Mouse (Mus musculus) T-helper 17 cell (primary cell): ENCODE results near the gene E030018B13Rik.

Experiments used
- in situ Hi-C, 2 experiments: fragments of 300-600 bp; cut with MboI, MseI; formaldehyde crosslinking; loops; 1 replicate in 1 of 2; 2 replicates in 1 of 2; pipeline ENCODE4 v1.15.1; 2025; ENCODE audit warnings: high pct_unique_total_duplicates in 2 of 2

E030018B13Rik gene

GRCm38 (mm10) chr7:63896276-63896967 lies 20.2 kb upstream of the E030018B13Rik start:
- in situ Hi-C loops: loop anchor here in 1 of 2 experiments (5.0 to 25.0 kb wide), 2 partner anchors 79 to 991 kb away; no protein-coding TSS in a partner anchor

GRCm38 (mm10) chr7:63896968-63897468 lies 19.6 kb upstream of the E030018B13Rik start:
- in situ Hi-C loops: loop anchor here in 1 of 2 experiments (5.0 to 25.0 kb wide), 2 partner anchors 80 to 990 kb away; no protein-coding TSS in a partner anchor

DNA sequence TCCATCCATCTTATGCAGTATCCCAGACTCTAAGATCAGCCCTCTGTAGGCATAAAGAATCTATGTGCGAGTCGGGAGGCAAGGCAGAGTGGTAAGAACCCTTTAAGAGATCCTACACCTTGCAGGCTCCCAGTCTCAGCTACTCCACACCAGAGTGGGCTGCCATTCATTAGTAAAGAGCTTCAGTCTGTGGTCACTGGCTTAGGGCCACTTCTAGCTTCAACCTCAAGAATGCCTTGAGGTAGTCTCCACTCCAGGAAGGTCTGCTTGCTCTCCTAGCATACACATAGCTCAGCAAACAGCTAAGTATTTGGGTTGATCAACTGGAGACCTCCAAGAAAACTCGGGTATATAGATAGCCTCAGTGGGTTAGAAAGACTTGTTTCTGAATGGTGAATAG lies 19.0 kb upstream of the E030018B13Rik start:
- in situ Hi-C loops: loop anchor here in 1 of 2 experiments (5.0 to 25.0 kb wide), 2 partner anchors 80 to 990 kb away; no protein-coding TSS in a partner anchor

DNA sequence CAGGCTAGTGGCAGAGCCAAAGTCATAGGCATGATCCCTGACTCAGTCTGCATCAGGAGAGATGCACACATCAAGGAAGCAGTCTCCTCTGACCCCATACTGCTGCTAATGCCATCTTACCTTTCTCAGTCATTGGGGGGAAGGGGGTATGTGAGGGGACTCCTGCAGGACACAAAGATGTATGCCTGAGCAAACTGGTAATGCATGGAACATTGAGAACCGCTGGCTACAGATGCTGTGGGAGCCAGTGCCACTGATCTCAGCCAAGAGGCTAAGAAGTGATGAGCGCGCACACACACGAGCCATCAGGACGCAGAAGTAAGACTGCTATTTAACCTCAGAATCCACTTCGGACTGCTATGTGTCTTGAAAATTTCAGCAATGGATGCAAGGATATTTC lies 18.5 kb upstream of the E030018B13Rik start:
- in situ Hi-C loops: loop anchor here in 1 of 2 experiments (5.0 to 25.0 kb wide), 2 partner anchors 81 to 989 kb away; no protein-coding TSS in a partner anchor

GRCm38 (mm10) chr7:63899925-63900324 lies 16.7 kb upstream of the E030018B13Rik start:
- in situ Hi-C loops: loop anchor here in 1 of 2 experiments (5.0 to 25.0 kb wide), 2 partner anchors 83 to 987 kb away; no protein-coding TSS in a partner anchor

GRCm38 (mm10) chr7:63900411-63900810 lies 16.2 kb upstream of the E030018B13Rik start:
- in situ Hi-C loops: no loop called here

DNA sequence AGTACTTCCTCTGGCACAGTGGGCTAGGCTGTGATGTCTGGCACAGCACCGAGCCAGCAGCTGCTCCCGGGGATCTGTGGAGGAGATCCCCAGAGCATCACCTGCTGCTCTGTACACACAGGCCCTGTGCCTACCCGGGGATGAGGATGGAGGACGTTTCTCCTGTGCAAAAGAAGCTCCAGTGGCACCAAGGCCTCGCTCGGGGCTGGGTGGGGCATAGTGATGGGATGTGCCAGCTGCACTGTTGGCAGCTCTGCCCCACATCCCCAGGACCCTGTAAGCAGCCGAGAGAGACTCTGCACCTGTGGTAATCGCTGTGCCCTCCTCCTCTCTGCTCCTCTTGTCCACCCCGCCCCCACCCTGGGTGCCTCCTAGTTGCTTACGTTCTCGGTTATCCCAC lies 15.3 kb upstream of the E030018B13Rik start:
- in situ Hi-C loops: no loop called here

DNA sequence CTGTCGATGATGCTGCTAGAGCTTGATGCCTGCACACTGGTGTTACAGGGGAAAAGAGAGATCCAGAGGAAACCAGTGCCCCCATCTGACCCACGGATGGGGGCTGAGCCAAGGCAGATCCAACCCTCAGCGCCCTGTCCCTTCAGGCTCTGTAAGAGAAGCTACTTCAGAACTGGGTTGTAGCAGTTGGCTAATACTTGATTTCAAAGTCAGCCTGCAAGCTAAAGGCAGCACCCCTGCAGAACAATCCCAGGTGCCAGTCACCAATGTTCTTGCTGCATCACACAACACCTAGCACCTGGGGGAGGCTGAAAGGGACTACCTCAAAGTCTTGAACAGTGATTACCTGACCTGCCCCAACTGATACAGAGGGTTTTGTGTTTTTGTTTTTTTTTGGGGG lies 14.7 kb upstream of the E030018B13Rik start:
- in situ Hi-C loops: no loop called here

GRCm38 (mm10) chr7:63902604-63903210 lies 13.9 kb upstream of the E030018B13Rik start:
- in situ Hi-C loops: no loop called here

DNA sequence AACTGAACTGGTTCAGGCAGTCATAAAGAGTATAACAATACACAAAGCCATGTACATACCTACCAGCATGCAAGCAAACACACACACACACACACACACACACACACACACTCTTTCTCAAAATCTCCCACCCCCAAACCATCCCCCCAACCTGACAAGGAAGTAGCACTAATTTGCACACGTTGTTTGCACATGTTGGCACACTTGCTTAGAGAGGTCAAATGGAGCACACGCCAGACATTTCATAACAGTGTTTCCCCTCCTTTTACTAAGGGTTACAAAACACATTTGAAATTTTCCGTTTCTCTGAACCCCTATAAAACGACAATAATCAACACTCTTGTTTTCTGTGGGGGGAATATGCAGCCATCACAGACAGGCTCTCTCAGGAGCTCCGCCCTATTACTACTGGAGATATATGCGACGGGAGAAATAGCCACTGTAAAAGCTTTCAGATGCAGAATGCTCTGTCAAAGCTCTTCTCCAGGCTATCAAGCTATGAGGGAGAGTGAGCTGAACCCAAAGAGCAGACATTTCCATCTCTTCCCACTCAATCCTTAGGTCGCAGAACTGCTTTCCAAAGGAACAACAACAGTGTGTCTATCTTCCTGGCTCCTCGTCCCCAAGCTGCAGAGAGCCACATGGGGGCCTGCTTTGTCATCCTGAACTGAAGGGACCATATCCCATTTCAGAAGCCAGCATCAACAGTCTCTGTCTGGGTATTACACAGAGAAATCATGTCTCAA lies 12.8 kb upstream of the E030018B13Rik start:
- in situ Hi-C loops: no loop called here

- in situ Hi-C loops: no loop called here
Observed at GRCm38 (mm10) chr7:63905190-63905589, 11.5 kb upstream of the E030018B13Rik start.

DNA sequence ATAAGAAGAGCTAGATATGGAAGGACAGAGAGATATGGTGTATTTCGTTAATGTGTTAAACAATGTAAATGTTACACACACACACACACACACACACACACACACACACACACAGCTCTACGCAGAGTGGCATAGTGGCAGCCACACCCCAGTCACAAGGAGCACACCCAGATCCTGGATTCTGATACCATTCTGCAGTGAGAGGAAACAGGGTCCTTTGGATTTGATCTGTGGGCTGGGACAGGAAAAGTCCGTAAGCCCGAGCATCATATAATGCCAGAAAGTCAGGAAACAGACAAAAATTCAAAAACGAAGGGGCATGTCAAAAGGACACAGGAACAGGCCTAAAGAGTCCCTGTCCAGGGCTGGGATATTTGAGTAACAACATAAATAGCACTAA lies 11.0 kb upstream of the E030018B13Rik start:
- in situ Hi-C loops: no loop called here

- in situ Hi-C loops: no loop called here
Observed at GRCm38 (mm10) chr7:63907778-63908495, 8.7 kb upstream of the E030018B13Rik start.

GRCm38 (mm10) chr7:63908496-63909285 lies 8.0 kb upstream of the E030018B13Rik start:
- in situ Hi-C loops: no loop called here

DNA sequence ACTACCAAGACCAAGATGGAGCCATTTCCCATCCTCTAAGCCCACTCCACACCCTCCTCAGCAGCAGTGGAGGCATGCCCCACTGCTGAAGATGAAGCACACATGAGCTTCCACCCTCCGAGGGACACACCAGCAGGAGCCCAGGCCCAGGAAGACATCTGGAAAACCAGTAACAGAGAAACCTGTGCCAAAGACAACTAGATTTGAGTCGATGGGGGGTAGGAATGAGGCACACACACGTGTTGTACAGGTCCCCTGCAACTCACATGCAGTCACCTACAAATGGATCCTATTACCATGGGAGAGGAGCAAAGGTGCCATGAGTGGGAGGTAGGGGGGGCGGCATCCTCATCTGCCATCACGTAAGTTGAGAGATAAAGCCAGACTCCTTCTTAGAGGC lies 6.4 kb upstream of the E030018B13Rik start:
- in situ Hi-C loops: loop anchor here in 1 of 2 experiments (10.0 kb wide), 1 partner anchor 1865 kb away; no protein-coding TSS in a partner anchor

- in situ Hi-C loops: loop anchor here in 1 of 2 experiments (10.0 kb wide), 1 partner anchor 1864 kb away; no protein-coding TSS in a partner anchor
Observed at GRCm38 (mm10) chr7:63910912-63911311, 5.7 kb upstream of the E030018B13Rik start.

DNA sequence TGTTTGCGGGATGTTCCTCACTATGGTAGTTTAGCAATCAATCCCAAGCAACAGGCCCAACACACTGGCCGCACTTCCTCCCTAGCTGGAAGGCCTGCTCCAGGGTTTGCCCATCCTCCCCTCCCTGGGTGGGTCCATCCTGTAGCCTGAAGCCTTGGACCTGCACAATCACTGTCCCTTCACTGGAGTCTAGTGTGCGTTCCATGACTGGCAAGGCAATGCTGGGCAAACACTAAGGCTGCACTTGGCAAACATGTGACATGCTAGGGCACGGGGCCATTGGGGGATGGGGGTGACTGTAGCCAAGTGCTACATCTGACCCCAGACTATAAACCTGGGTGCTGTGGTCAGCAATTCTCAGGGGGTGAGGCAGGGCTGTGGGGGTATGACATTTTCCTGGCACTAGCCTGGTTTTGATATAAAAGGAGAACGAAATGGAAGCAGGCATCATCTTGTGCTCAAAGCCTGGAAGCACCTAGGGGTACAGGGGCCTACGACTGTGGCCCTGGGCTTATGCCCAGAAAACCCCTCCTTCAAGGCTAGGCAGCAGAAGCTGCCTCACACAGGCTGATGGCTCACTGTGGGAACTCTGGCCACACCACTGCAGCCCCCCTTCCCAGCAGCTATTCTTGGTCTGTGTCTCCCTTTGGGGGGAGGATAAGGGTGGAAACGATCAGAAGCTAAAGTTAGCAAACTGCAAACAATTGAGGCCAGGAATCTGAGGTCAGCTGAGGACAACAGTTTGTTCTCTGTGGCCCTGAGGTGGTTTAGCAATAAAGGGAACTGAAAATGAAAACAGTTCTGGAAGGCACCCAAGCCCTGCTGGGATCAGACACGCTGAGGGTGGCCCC lies 5.0 kb upstream of the E030018B13Rik start:
- in situ Hi-C loops: loop anchor here in 1 of 2 experiments (10.0 kb wide), 1 partner anchor 1863 kb away; no protein-coding TSS in a partner anchor

DNA sequence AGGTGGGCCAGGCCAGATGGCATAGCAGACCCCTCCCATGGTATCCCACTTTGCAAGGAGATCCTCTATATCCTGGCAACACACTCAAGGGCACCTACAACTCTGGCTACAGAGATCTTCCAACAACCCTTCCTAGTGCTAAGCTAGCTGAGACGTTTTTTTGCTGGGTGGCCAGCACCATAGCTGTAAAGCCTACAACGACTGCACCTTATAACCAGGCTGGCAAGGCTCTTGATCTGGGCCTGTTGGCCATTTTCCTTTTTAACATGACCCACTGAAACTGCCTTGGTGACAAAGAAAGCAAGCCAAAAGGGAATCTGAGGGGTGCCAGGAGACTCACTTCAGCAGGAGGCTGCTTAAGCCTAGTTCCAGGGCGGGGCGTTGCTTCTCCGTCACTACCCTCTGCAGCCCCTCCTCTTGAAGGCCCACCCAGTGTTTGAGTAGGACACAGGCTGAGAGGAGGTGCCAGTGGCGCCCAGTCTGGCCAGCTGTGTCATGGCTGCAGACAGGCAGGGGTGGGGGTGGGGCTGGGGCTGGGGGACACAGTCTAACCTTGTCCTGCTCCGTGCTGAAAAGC lies 4.3 kb upstream of the E030018B13Rik start:
- in situ Hi-C loops: loop anchor here in 1 of 2 experiments (10.0 kb wide), 1 partner anchor 1862 kb away; no protein-coding TSS in a partner anchor
